Mouse (Mus musculus) limb, embryonic 13.5 days (tissue): ENCODE measurements around the gene Wwc1. TPM values are rescaled to one million over a fixed set of nuclear protein-coding genes. Genes with fewer than 3 reads are reported as not detected.

ENCODE experiments used
- ATAC-seq: fragments of 200-750 bp; cut with Nextera tagmentation; 2 replicates; pipeline ENCODE4 v1.8.0; 2017; ENCODE audit warnings: low read depth, moderate number of reproducible peaks, moderate TSS enrichment; ENCODE audit not compliant: low FRiP score
- H3K27ac ChIP-seq: fragments of 300-500 bp; sonication (generic); 2 replicates; pipeline ENCODE4 v1.5.1; 2015; ENCODE audit warnings: inconsistent platforms, mild to moderate bottlenecking, moderate library complexity
- H3K27me3 ChIP-seq: fragments of 300-500 bp; sonication (generic); 2 replicates; pipeline ENCODE4 v1.6.1; 2015; ENCODE audit warnings: mild to moderate bottlenecking, inconsistent platforms
- H3K36me3 ChIP-seq: fragments of 300-500 bp; sonication (generic); 2 replicates; pipeline ENCODE4 v1.6.1; 2015; ENCODE audit warnings: inconsistent platforms, mild to moderate bottlenecking, moderate library complexity
- H3K4me1 ChIP-seq: fragments of 300-500 bp; sonication (generic); 2 replicates; pipeline ENCODE4 v1.6.1; 2015; ENCODE audit warnings: inconsistent platforms
- H3K4me2 ChIP-seq: fragments of 300-500 bp; sonication (generic); replicated peaks from 2 replicates; pipeline ENCODE4 v1.6.1; 2015; ENCODE audit warnings: inconsistent platforms, mild to moderate bottlenecking, moderate library complexity
- H3K4me3 ChIP-seq: fragments of 300-500 bp; sonication (generic); 2 replicates; pipeline ENCODE4 v1.5.1; 2015; ENCODE audit warnings: moderate library complexity, mild to moderate bottlenecking, inconsistent platforms
- H3K9ac ChIP-seq: fragments of 300-500 bp; sonication (generic); 2 replicates; pipeline ENCODE4 v1.6.1; 2015; ENCODE audit warnings: mild to moderate bottlenecking, inconsistent platforms
- H3K9me3 ChIP-seq: fragments of 300-500 bp; sonication (generic); 2 replicates; pipeline ENCODE4 v1.6.1; 2016; ENCODE audit warnings: inconsistent platforms
- WGBS: fragments of 180-500 bp; shearing (Covaris S2); methylation state at CpG from one replicate; pipeline ENCODE4 v1.1.7; 2015; 5-methylcytosine and 5-hydroxymethylcytosine counted together
- polyA plus RNA-seq: library from polyadenylated mRNA; unstranded; fragments of >200 nt; fragmentation: Nextera tagmentation; extraction: Ambion mirVana; gene quantifications from 2 replicates; pipeline ENCODE4 v1.2.1, GENCODE M21; 2015

The Wwc1 gene
- polyA plus RNA-seq, 1 experiment from 2014 or later: 4.6 TPM

DNA sequence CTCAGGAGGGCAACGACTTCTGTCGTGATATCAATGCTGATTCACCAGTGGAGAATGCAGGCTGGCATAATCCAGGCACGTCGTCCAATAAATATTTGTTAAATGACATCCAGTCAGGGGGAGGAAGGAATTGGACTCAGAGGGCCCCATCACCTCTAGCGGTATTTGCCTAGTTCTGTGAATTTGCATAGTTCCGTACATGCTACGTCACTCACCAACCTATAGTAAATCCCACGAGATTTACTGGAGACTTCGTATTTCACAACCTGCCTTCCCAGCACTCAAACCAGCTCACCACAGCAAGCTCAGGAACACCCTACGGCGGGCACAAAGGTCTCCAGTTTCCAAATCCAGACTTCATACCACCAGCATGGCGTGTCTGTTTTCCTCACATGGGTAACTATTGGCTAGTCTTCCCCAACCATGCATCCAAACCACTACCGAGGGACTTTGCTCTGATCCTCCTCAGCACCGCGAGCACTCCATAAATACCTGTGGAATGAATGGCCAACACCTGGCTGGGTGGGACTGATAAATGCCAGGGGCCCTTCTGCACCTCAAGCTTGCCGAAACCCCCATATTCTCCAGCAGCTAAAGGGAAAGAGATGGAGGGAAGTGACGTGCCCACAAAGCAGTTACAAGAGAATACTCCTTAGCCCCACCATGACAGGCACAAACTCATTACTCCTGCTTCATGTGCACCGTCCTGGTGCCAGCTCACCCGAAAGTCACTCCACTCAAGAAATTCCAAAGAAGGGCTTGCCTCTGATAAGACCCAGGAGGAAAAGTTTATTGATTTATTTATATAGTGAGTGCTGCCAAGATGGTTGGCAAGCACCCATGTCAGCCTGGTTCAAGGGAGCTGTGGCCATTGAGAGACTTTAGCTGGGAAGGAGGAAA is 9.3 kb downstream of the Wwc1 start:
- no peak overlapping the region for H3K9ac ChIP-seq
- H3K4me2 ChIP-seq: no peak overlapping the region
- no peaks in the 10 kb centered on the region for H3K36me3 ChIP-seq
- H3K27ac ChIP-seq: no peak overlapping the region
- no peaks in the 10 kb centered on the region; the same call in 1 of the 2 replicates for H3K27me3 ChIP-seq
- WGBS: 82% methylated on average over 19 of the region's 19 CpGs
- no peaks in the 10 kb centered on the region for H3K4me1 ChIP-seq
- H3K9me3 ChIP-seq: no peaks in the 10 kb centered on the region
- no peak overlapping the region for H3K4me3 ChIP-seq
- ATAC-seq: no peak

DNA sequence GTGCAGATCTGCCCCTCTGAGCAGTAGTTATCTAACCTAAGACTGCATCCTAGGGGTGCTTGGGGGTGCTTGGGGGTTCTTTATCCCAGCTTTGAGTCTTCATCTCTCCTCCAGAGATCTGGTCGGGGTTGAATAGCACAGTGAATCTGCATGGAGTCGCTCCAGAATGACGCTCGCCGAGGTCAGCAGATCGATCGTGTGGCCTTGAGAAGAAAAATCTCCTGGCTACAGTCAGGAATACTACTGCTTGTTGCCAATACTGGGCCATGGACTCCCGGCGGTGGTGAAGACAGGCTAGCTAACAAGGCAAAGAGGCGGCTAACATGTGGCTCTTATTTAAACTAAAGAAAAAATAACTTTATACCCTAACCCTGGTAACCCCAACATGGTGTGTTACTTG is 12.0 kb downstream of the Wwc1 start:
- Histone ChIP-seq H3K27me3 (no peaks in the 10 kb centered on the region), H3K9ac (no peak overlapping the region), H3K9me3 (no peaks in the 10 kb centered on the region), H3K4me3 (no peak overlapping the region), H3K4me1 (0 out of 2 replicates have a peak, but pooled peaks cover 4% of the 10 kb centered on the region), H3K27ac (no peak overlapping the region), H3K4me2 (no peak overlapping the region), H3K36me3 (no peaks in the 10 kb centered on the region)
- 89% methylated on average over 10 of the region's 10 CpGs for WGBS
- no peak for ATAC-seq

DNA sequence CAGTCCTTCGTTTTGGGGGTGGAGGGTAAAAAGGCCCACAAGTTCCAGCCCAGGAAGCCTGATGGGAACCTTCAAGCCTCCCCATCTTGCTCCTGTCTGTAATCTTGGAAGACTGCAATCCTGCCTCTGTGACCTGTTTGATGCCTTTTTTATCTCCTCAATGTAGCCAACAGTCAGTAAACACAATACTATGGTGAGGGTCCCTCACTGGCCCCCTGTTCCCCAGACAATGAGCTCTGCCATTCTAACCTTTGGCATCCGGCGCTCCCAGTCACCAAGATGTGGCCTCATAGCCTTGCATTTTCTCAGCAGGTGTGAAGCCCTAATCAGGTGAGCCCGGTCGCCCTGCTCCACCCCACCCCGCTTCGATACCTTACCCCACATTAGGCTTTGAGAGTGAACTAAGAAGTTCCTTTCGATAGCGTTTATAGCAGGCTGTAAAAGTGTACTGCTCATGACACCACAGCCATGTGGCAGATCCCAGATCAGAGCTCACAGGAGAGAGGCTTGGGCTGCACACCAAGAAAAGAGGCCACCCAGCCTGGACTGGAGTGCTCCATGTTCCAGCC is 16.3 kb downstream of the Wwc1 start:
- WGBS: 52% methylated on average over 9 of the region's 9 CpGs
- no peaks in the 10 kb centered on the region for H3K9me3 ChIP-seq
- H3K4me2 ChIP-seq: no peak overlapping the region
- no peak overlapping the region for H3K4me3 ChIP-seq
- no peaks in the 10 kb centered on the region for H3K36me3 ChIP-seq
- no peaks in the 10 kb centered on the region for H3K27me3 ChIP-seq
- no peak for ATAC-seq
- no peak overlapping the region for H3K9ac ChIP-seq
- H3K4me1 ChIP-seq: 0 out of 2 replicates have a peak, but pooled peaks cover 4% of the 10 kb centered on the region
- no peak overlapping the region for H3K27ac ChIP-seq

DNA sequence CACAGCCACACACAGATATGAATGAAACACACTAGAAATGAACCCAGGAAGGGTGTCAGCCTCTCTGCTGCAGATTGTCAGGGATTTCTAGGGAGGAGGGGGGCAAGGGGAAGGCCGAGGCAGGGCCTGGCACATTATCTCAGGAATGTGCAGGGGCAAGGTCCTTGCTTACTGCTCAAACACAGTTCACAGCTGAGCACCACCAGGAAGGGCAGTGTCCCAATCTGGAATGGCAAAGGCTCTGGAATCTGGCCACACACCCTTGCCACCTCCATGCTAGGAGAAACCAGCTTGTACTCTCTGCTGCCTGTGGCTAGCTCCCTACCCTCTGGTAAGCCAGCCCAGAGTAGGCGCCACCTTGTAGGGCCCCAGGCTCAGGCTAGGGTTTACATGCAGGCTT is 16.8 kb downstream of the Wwc1 start:
- no peak overlapping the region for H3K4me3 ChIP-seq
- 0 out of 2 replicates have a peak, but pooled peaks cover 4% of the 10 kb centered on the region for H3K4me1 ChIP-seq
- no peaks in the 10 kb centered on the region for H3K36me3 ChIP-seq
- H3K9me3 ChIP-seq: no peaks in the 10 kb centered on the region
- H3K27ac ChIP-seq: no peak overlapping the region
- H3K4me2 ChIP-seq: no peak overlapping the region
- no peaks in the 10 kb centered on the region for H3K27me3 ChIP-seq
- no peak overlapping the region for H3K9ac ChIP-seq
- no peak for ATAC-seq
- WGBS: 37% methylated on average over 2 of the region's 2 CpGs

DNA sequence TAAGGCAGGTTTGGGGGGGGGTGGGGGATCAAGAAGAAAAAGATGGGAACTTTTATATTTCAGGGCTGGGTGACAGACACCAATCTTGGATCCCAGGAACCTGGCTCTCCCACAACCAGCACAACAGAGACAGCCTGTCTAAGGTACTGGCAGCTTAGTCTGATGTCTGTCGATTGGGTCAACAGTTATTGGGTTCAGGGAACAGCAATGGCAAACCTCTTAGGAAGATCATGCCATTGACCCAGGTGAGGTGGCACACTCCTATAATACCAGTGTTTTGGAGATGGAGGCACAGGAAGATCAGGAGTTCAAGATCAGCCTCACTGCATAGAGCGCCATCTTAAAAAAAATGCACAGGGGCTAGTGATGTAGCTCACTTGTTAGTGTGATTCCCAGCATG is 17.9 kb downstream of the Wwc1 start:
- H3K9me3 ChIP-seq: no peaks in the 10 kb centered on the region
- 0 out of 2 replicates have a peak, but pooled peaks cover 4% of the 10 kb centered on the region for H3K4me1 ChIP-seq
- WGBS: 96% methylated on average over 2 of the region's 2 CpGs
- no peak for ATAC-seq
- H3K4me3 ChIP-seq: no peak overlapping the region
- H3K4me2 ChIP-seq: no peak overlapping the region
- H3K36me3 ChIP-seq: no peaks in the 10 kb centered on the region
- H3K9ac ChIP-seq: no peak overlapping the region
- H3K27ac ChIP-seq: no peak overlapping the region
- H3K27me3 ChIP-seq: no peaks in the 10 kb centered on the region

DNA sequence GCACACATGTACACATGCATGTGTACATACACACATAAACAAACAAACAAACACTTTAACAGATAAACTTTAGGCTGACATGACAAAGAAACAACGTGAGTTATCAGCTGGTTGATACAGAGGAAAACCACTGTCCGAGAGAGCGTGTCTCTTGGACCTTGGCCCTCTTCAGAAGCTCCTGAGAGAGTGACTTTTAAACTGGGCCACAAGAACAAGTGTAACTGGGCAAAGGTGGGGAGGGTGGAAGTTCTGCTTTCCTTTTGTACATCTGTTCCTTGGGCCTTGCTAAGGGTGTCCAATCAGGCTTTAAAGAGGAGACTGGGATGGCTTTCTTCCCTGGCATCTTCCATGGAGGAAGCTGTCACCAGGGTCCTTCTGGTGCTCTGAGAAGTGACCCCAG is 21.1 kb downstream of the Wwc1 start:
- ATAC-seq: no peak
- Histone ChIP-seq H3K36me3 (no peaks in the 10 kb centered on the region), H3K4me3 (no peak overlapping the region), H3K27me3 (no peaks in the 10 kb centered on the region), H3K4me1 (0 out of 2 replicates have a peak, but pooled peaks cover 4% of the 10 kb centered on the region), H3K27ac (no peak overlapping the region), H3K9ac (no peak overlapping the region), H3K9me3 (no peaks in the 10 kb centered on the region), H3K4me2 (no peak overlapping the region)
- WGBS: 90% methylated on average over 3 of the region's 3 CpGs

DNA sequence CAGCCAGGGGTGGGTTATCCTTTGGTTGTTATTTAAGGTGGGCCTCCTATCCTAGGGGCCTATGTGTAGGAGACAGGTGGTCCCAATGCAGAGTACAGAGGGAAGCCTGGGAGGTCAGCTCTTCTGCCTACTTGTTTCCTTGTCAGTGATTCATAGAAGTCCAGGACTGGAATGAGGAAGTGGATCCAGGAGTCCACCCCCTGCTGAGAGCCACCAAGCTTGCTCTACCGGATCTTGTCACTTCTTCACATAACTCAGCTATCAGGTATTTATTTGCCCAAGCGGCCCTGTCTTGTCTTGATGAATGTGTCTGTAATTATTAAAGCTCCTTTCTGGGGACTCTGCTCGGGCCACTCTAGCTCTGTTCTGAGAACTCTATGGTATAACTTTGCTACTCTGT is 24.8 kb downstream of the Wwc1 start:
- WGBS: 61% methylated on average over 3 of the region's 3 CpGs
- Histone ChIP-seq H3K27ac (no peak overlapping the region), H3K9me3 (no peaks in the 10 kb centered on the region), H3K4me2 (no peak overlapping the region), H3K9ac (no peak overlapping the region), H3K4me1 (no peaks in the 10 kb centered on the region), H3K4me3 (no peak overlapping the region), H3K36me3 (no peaks in the 10 kb centered on the region), H3K27me3 (no peaks in the 10 kb centered on the region)
- ATAC-seq: no peak

DNA sequence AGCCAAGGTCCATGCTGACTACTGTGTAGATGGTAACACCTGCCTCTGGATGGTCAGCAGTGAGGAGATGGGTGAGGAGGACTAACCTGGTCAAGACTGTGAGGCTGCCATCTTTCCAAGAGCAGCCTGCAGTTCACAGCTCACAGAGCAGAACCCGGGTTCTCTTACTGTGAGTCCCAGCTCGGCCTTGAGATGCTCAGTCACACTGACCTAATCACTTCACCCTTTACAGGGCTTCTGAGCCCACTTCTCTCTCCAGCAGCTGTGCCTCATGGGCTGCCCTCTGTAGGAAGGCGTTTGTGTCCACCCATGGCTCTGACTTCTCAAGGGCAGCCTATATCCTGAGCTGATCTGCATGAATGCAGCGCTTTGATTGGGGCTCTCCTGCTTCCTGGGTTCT is 27.1 kb downstream of the Wwc1 start:
- 85% methylated on average over 4 of the region's 4 CpGs for WGBS
- Histone ChIP-seq H3K36me3 (no peaks in the 10 kb centered on the region), H3K4me2 (no peak overlapping the region), H3K27me3 (no peaks in the 10 kb centered on the region), H3K4me1 (peaks cover 9% of the 10 kb centered on the region; the same call in 1 of the 2 replicates), H3K27ac (no peak overlapping the region), H3K9me3 (no peaks in the 10 kb centered on the region), H3K9ac (no peak overlapping the region), H3K4me3 (no peak overlapping the region)
- no peak for ATAC-seq

DNA sequence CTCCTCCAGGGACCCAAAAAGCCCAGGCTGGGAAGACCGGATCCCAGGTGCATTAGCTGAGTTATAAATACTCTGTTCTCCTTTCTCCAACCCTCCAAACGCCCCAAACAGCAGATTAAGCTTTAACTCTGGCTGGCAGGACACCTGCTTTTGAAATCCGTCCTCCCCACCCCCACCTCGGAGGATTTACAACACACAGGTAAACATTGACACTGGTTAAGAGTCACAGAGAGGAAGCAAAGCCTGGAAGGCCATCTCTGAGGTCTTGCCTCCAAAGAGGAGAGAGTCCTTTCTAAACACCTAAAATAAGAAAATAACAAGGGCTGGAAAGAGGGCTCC is 28.6 kb downstream of the Wwc1 start:
- WGBS: 36% methylated on average over 4 of the region's 4 CpGs
- no peak overlapping the region for H3K4me3 ChIP-seq
- H3K9me3 ChIP-seq: no peaks in the 10 kb centered on the region
- no peaks in the 10 kb centered on the region for H3K27me3 ChIP-seq
- H3K4me2 ChIP-seq: no peak overlapping the region
- H3K27ac ChIP-seq: no peak overlapping the region
- H3K9ac ChIP-seq: no peak overlapping the region
- H3K36me3 ChIP-seq: no peaks in the 10 kb centered on the region
- ATAC-seq: no peak
- H3K4me1 ChIP-seq: peaks cover 9% of the 10 kb centered on the region; the same call in 1 of the 2 replicates

DNA sequence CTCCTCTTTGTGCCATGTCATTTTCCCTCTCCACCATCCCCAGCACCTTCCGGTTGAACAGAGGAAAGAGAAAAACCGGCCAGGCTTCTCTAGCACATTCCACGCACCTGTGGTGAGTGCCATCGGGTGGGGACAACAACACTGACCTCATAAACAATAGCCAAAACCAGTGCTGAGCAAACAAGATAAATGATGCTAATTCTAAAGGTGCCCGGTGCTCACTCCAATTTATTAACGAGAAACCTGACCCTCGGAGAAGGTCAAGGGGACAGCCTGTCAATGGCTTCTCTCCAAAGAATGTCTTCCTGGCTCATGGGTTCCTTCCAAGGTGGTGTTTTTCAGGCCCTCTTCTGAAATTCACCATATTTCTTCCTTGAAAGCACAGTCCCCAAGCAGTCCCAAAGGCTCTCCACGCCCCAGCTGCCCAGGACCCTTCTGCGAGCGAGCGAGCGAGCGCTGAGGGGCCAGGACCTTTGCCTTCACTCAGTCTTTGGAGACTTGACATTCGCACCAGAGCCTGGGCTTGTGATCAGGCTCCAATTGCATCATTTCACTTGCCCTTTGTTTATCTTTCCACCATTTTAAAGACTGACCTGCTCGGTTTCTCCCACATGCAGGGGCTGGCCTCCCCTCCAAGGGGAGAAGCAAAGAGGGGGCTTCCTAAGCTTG is 29.1 kb downstream of the Wwc1 start:
- H3K36me3 ChIP-seq: no peaks in the 10 kb centered on the region
- no peak for ATAC-seq
- H3K9me3 ChIP-seq: no peaks in the 10 kb centered on the region
- no peak overlapping the region for H3K27ac ChIP-seq
- 67% methylated on average over 15 of the region's 15 CpGs for WGBS
- no peak overlapping the region for H3K4me2 ChIP-seq
- H3K4me1 ChIP-seq: peaks cover 9% of the 10 kb centered on the region; the same call in 1 of the 2 replicates
- H3K9ac ChIP-seq: no peak overlapping the region
- H3K27me3 ChIP-seq: no peaks in the 10 kb centered on the region
- no peak overlapping the region for H3K4me3 ChIP-seq

DNA sequence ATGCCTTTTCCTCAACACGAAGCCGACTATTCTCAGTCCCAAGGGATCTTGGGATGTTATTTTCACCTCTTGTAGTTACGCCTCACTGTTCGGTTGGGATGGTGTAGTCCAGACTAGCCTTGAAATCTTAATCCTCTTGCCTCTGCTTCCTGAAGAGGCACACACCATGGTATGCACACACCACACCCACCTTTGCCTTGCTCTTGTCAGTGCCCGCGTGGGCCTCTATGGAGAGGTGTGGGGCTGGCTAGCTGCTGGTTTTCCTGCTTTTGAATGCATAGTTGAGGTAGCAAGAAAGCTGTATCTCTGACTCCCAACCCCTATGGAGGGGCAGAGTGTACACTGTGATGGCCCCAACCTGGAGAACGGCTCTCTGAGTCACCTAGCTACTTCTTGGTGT is 29.9 kb downstream of the Wwc1 start:
- H3K27me3 ChIP-seq: no peaks in the 10 kb centered on the region
- no peak overlapping the region for H3K4me3 ChIP-seq
- no peaks in the 10 kb centered on the region for H3K36me3 ChIP-seq
- ATAC-seq: no peak
- 74% methylated on average over 7 of the region's 7 CpGs for WGBS
- H3K4me2 ChIP-seq: no peak overlapping the region
- no peaks in the 10 kb centered on the region for H3K9me3 ChIP-seq
- no peak overlapping the region for H3K27ac ChIP-seq
- no peak overlapping the region for H3K9ac ChIP-seq
- peaks cover 9% of the 10 kb centered on the region; the same call in 1 of the 2 replicates for H3K4me1 ChIP-seq

DNA sequence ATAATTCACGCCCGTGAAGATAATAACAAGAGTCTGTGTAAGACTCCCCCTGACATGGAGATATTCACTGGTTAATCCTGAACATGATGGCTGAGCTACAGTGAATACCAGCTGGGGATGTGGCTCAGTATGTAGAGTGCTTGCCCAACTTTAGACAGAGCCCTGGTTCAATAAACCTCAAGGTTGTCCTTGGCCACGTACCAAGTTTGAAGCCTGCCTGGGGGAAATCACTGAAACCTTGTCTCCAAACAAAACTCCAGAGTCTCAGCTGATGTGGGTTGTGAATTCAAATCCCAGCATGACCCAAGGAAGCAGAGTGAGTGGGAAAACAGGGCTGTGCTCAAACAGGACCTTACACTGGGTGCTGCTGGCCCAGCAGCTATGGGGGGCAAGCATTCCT is 30.3 kb downstream of the Wwc1 start:
- no peaks in the 10 kb centered on the region for H3K9me3 ChIP-seq
- H3K27me3 ChIP-seq: no peaks in the 10 kb centered on the region
- no peak overlapping the region for H3K4me3 ChIP-seq
- 87% methylated on average over 3 of the region's 3 CpGs for WGBS
- H3K9ac ChIP-seq: no peak overlapping the region
- H3K4me1 ChIP-seq: peaks cover 9% of the 10 kb centered on the region; the same call in 1 of the 2 replicates
- H3K36me3 ChIP-seq: no peaks in the 10 kb centered on the region
- ATAC-seq: no peak
- no peak overlapping the region for H3K27ac ChIP-seq
- no peak overlapping the region for H3K4me2 ChIP-seq
